Mouse (Mus musculus) lung, postnatal 4 days (tissue): ENCODE data around the gene Apol9b.

Experiments
- DNase-seq, 2 experiments: peaks; one replicate each; pipeline ENCODE4 v3.0.0; 2021

Gene Apol9b

DNA sequence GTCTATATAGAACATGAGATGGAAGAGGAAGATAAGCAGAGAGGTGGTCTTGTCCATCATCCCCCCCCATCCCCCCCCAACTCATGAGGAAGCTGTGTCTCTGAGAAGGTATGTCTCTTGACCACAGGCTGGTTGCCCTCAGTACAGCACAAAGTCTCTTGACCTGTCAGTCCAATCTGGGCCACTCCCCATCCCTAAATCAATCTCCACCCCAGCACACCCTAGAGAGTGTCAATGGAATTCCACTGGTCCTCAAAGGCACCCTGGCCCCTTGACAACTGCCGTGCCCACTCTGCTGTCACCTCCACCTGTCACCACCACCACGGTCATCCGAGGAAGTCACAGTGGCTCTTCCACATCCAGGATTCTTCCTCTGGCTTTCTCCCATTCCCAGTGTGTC is 19.6 kb downstream of the Apol9b start:
- DNase-seq = no peak

DNA sequence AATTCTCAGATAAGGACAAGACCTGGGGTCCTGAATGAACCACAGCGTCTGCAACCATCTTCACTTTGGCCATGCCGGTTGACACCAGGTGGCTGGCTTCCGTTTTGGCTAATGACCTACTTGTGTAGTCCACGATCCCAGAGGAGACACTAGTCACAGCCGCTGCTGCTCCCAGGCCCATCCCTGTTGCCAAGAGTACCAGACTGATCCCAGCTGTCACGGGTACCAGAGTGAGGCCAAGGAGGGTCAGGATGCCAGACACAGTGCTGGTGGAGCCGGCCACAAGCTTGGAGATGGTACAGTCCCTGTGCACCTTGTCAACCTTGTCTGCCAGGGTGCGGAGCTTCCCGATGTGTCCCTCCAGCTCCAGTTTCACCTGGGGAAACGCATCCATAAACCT is 20.9 kb downstream of the Apol9b start:
- DNase-seq = no peak

DNA sequence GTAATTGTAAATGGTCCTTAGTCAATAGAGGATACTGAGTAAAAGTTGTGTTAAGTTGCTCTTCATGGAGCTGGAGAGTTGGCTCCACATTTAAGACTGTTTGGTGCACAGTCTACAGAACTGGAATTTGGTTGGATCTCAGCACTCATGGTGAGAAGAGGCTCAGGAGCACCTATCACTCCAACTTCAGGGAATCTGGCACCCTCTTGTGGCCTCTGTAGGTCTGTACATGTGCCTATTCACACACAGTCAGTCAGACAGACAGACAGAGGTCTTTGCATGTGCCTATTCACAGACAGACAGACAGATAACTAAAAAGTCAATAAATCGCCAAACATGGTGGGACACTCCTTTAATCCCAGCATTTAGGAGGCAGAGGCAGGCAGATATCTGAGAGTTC is 21.6 kb downstream of the Apol9b start:
- peak in 1 of 2 experiments; percentile 49 for DNase-seq

DNA sequence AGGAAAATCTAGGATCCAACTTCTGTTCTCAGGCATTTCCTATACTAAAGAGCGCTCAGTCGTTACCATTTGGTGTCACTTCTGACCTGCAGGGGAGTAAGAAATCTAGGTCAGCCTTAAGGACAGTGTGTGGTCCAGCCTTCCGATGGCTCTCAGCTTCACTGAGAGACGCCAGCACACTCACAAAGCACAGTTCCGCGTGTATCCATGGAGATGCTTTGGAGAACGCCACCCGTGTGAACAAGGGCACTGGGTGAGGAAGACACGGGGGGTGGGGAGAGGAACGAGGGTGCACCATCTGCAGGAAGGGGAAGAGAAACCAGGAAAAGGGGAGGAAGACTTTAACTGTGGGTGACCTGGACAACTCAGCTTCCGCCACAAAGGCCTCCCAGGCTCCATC is 23.6 kb downstream of the Apol9b start:
- DNase-seq = no peak

DNA sequence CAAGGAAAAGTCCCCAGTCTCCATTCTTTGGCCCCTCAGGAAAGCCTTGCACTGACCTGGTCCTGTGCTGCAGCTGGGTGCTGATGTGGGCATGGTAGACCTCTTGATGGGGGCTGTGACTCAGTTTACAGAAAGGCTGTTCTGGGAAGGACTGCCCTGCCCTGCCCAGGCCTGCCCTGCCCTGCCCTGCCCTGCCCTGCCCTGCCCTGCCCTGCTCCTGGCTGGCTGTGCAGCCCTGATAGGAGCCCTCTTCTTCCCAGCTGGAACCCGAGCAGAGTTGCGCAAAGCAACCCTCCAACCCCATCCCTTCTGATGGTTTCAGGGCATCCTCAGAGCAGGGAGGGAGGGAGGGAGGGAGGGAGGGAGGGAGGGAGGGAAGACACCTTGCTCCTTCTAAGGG is 26.3 kb downstream of the Apol9b start:
- DNase-seq = no peak

DNA sequence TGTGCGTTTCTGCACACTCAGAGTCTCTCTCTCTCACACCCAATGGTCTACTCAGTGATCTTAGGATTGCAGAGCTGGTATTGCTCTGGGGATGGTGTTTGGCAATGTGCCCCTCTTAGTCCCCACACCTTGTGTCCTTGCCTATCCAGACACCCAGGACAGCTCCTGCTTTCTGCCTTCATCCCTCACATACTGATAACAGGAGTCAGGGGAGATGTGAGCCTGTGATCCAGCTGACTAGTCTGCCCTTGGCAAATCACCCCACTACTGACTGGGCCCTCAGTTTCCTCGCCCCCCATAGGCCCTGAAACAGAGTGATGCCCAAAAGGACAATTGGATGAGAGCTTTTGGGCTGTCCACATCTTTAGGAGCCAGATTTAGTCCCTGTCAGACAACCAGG is 27.2 kb downstream of the Apol9b start:
- DNase-seq = no peak

DNA sequence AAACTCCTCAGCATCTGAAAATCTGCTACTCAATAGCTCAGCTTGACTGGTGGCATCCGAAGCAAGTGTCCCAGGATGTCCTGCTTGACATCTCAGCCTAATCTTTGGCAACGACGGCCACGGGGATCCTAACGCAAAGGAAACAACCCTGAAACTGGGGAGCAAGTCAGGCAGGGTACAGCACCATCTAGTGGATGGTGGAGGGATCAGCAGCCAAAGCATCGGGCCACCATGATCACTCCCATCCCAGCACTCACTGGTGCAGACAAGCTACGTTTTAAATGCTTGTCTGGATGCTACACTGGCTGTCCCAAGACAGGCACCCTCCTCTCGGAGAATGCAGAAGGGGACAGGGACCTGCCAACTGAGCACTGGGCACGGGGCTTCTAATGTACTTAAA is 28.0 kb downstream of the Apol9b start, which contains the start of gene Apol8:
TSS of gene Apol8 (minus strand) at position 156 of the 400 bp plus-strand sequence.
- peak in 1 of 2 experiments; percentile 69 for DNase-seq

DNA sequence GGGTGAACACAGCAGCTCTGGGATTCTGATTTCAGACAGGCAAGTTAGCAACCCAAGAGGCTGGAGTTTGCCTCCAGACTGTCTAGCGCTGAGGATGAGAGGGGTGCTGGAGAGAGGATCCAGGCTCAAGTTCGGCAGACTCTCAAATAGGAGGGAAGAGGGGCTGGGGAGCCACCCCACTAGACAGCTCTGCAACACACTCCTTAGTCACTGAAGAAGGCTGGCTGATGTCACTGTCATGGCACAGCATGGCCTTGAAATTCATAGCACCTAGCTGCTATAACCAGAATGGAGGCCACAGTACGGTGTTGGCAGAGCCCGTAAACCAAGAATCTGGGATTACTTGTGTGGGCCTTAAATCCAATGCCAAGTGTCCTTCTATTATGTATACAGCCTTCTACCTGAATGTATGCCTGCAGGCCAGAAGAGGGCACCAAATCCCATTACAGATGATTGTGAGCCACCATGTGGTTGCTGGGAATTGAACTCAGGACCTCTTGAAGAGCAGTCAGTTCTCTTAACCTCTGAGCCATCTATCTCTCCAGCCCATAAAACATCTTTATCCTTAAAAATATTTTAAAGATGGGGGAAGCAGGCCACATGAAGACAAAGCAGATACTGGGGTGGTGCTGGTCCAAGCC is 28.9 kb downstream of the Apol9b start:
- no peak for DNase-seq

DNA sequence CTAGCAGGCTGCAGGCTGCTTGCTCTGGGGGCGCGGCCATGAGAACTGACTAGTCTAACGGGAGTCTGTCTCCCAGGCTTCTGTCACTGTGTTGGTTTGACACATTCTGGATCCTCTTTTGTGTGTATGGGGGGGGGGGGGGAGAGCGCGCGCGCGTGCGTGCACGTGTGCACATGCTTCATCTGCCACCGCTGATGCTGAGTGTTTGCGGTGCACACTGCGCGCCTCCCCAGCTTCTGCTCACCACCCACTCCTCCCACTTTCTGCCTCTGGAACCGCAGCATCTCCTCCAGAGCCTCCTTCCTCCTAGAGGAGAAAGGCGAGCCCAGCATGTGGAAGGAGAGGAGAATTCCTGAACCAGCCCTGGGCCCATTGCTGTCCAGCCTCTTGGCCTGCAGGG is 31.2 kb downstream of the Apol9b start:
- no peak for DNase-seq

DNA sequence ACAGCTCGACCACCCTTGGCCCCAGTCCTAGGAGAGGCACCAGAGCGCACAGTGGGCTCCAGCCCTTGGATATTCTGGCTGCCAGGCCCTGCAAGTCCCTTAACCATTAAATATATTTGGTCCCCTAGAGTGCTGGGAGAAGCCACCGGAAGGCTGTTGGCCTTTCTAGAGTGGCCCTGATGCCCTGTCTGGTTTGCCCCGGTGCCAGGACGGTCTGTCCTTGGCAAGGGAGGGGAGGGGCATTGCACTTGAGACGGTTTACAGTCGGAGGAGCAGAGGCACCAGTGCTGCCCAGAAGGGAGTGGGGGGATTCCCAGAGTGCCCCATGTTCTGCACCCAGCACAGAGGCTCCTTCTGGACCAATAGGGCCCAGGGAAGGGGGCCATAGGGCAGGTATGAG is 32.2 kb downstream of the Apol9b start:
- DNase-seq = no peak

DNA sequence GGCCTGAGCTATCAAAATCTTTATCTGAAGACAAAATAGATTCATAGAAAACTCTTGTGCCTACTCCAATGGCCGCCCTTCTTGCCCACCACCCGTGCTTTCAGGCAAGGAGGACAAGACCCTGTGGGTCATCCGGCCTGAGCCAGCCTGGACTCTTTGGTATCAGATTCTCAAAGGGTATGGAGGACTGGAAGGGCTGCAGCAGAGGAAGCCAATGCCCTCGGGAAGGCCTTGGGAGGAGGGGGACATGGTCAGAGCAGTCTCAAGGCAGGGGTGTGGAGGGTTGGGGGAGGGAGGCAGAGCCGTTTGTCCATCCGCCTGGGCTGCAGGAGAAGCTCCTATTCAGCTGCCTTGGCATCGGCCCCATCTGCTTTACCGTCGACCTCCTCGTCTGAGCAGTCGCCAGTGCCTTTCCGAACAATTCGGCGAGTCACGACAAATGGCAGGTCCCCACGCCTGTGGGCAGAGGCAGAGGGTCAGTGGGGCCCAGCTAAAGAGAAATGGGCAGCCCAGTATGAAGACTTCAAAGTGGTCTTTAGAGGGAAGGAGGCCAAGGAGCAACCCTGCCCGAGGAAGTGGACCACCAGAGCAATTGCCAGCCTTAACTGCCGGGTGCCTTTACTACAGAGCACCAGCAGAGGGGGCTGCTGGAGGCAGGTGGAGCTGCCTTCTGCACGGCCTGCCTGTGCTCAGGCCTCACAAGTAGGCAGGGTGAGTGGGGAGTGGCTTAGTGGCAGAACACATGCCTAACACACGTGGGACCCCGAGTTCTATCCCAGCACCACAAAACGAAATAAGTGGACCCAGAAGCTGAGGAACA is 32.9 kb downstream of the Apol9b start:
- DNase-seq = peak in 1 of 2 experiments; percentile 61

DNA sequence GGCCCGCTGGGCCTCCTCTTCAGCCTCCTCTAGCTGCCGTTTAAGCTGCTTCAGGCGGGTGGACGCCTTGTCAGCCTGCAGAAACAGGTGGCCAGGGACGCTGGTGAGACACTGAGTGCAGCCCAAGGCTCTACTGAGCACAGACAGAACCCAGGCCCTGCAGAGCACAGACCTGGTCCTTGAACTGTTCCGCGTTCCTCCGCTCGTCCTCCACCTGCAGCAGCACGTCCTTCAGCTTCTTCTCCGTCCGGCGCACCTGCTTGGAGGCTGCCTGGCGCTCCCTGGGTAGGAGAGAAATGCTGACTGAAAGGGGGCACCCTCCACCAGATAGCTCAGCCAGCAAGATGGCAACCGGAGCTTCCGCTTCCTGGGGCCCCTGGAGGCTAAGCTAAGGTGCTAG is 34.2 kb downstream of the Apol9b start:
- no peak for DNase-seq

DNA sequence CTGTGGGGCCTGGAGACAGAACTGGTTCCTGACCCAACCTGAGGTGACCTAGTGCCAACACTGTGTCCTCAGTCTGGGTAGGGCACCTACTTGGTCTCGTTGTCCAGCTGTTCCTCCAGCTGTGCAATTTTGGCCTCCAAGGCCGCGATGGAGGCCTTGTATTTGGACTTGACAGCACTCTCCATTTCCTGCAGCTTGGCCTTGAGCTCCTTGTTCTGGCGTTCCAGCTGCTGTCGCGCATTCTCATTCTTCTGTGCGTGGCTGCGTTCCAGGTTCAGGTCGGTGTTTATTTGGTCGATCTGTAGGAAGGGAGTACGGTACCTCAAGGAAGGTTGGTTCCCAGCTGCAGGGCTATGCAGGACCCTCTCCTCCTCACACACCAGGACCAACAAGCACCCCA is 34.9 kb downstream of the Apol9b start:
- DNase-seq = no peak

DNA sequence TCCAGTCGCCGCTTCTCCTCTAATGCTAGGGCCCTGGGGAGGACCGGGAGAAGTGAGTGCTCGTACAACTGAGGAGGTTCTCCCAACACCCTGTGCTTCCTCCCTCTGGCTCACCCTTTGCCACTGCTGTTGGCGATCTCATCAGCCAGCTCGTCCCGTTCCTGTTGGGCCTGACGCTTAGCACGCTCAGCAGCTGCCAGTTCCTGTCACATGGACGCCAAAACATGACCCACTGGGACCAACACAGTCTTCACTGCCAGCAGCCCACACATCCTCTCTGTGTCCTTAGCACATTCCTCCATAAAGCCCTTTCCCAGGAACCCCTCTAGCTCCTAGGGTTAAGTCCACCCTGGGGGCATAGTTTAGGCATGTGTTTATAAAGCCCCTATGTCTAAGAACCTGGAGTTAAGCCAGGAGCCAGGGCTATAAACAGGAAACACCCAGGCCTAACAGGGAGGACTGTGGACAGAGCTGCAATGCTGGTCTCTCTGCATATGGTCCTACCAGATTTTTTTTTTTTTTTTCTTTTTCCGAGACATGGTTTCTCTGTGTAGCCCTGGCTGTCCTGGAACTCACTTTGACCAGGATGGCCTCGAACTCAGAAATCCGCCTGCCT is 35.7 kb downstream of the Apol9b start:
- peak; percentile 69 to 89 for DNase-seq

DNA sequence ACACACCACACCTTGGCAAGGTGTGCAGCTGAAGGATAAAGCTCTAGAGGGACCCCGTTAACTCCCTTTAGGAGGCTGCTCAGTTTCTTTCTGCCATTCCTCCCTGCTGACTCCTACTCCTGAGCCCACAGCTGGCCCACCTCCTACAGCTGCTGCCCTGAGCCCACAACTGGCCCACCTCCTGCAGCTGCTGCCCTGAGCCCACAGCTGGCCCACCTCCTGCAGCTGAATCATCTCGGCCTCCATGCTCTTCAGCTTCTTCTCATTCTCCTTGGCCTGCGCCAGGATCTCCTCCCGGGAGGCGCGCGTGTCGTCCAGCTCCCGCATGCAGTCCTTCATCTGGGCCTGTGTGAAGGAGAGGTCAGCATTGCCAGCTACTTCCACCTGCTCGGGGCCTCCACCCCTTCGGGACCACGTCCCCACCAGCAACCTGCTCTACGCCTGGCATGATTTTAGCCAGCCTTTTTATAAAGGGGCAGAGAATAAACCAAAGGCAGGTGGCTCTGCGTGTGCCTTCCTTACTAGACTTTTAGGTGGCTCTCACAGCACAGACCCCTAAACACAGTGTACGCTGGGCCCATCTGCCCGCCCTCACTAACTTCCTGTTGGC is 36.8 kb downstream of the Apol9b start:
- no peak for DNase-seq

DNA sequence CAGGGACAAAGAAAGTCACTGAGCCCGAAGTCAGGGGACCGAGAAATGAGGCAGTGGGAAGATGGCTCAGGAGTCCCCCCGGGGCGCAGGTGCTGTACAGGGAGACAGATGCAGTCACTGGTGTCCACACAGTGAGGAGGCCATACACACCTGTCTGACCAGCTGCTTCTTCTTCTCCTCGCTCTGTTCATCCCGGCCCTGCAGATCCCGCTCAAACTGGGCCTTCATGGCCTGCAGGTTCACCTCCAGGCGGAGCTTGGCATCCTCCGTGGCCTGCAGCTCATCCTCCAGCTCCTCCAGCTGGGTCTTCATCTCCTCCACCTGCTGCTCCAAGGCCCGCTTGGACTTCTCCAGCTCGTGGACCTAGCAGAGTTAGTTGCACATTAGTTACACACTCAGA is 38.1 kb downstream of the Apol9b start:
- no peak for DNase-seq

DNA sequence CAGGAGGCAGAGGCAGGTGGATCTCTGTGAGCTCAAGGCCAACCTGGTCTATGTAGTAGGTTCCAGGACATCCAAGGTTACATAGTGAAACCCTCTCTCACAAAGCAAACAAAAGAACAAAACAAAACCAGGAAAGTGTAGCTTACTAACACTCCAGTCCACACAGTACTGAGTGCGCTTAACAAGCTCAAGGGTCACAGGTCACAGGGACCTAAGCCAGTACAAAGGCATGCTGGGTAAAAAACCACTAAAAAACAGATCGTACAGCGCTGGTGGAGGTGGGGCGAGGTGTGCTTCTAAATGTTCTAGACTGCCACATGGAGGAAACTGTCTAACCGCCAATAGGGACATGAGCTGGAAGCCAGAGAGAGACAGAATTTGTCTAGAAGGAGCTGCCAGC is 41.5 kb downstream of the Apol9b start:
- DNase-seq = no peak

DNA sequence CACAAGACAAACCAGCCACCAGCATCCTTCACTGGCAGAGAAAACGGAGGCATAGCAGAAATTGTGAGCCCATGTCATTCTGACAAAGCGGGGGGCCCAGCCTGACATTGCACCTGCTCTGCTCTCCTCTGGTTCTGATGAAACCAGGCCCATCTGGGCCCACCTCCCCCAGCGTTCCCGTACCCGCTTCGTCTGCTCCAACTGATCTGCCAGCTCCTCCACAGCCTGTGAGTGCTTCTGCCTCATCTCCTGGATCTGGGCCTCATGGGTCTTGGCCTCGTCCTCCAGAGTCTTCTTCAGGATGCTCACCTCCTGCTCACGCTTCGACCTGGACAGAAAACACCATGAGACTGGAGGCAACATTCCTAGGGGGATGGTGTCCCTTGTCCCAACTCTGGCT is 42.1 kb downstream of the Apol9b start:
- no peak for DNase-seq

DNA sequence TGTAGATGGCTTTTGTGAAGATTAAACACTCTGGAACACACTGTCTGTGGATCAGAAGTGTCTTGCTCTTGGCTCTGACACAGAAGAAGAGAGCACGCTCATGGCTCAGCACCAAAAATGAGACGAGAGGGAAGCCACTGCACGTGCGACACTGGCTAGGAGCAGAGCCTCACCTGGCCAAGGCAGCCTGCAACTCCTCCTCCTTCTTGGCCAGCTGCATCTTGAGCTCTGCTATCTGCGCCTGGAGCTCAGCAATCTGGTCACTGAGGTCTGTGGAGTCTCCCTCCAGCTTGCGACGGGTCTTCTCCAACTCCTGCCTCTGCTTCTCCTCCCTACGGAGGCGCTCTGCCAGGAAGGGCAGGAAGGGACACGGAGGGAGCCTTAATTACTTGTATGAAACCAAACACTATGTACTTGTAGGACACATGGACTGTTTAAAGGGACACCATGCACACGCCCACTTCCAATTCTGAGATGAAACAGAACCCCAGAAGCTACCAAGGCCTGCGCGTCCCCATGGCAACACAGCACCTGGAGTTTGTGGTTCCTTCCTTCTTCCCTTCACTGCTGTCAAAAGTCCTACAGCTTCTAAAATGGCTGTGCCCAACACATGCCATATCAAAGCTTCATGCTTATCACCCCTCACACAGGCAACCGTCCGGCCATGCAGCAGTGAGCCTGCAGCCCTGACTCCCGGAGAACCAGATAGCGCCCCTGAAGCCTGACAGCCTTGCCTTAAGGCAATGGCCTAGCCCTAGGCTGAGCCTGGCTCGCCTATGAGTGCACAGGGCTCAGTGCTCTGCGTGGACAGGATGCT is 44.5 kb downstream of the Apol9b start:
- DNase-seq = peak in 1 of 2 experiments; percentile 32

DNA sequence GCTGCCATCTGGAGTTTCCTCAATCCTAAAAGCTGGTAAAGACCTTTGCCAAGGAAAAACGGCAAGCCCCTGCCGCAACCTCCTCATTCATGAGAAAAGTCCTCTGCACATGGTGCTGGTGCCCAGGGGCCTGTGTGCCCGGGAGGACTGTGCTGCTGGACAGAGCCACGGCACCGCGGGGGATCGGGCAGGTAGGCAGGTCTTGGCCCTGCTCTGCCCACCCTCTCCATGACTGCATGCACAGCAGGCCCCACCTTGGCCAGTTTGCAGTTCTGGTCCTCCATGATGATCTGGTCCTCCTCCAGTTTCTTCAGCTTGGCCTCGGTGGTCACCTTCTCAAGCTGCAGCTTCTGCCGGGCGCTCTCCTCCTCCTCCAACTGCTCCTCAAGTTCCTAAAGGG is 45.5 kb downstream of the Apol9b start:
- DNase-seq = peak in 1 of 2 experiments; percentile 20

DNA sequence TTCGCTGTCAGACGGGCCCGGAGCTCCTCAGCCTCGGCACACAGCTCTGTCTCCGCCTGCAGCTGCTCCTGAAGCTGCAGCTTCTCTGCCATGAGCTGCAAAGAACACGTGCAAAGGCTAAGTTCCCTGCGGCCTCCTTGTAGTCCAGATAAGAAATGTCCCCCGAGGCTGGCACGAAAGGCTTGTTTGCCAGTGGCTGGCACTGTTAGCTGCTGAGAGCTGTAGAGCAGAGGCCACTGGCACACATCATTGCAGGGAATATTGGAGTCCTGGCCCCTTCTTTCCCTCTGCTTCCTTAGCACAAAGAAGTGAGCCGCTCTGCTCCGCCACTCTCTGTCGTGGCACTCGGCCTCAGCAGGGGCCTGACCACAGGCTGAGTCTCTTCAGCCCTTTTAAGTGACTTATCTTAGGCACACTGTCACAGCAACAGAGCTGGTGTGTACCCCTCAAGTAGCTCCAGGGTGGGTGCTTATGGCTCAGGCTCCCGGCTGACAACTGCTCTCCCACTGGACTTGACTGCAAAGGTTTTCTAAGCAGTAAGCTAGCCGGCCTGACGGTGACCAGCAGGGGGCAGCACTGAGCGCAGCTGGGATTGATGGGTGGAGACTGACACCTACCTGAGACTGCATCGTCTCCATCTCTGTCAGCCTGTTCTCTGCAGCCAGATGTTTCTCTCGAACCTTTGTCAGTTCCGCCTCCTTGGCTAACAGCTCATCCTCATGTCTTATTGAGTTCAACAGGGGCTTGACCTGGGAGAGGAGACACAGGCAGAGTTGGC is 46.5 kb downstream of the Apol9b start:
- DNase-seq = peak; percentile 74 to 82
